Mouse (Mus musculus): ENCODE data around the gene Mroh2a.

Mroh2a gene

DNA sequence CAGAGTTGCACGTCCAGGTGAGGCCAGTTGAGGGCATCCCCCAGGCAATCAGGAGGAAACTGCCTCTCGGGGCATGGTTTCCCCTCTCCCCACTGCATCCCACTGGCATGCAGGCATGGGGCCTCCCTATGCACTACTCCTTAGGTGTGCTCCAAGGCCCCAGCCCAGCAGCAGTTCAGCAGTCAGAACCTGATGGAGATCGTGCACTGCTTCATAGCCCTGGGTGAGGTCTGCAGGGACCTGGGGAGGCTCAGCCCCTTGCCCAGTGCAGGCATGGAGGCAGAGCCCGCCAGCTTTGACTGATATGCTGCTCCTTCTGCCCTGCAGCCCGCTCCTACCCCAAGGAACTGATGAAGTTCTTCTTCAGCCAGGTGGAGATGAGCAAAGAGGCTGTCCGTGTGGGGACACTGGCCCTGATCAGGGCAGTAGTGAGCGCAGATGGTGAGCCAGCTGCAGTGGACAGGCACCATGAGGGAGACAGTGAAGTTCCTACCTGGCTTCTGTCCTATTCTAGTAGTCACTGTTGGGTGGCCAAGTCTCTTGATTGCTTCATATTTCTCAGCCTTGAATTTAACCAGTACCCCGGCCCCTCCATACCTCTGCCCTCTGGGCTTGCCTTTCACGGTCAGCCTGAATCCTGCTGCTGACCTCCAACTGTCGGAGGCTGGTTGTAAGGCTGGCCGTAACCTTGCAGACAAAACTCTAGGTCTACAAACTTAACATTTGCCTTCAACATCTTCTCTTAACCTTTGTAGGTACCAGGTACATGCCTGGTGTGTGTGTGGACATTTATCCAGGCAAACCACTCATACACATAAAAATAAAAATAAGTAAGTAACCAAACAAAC is 8.5 kb downstream of the Mroh2a start:
- peak in 1 of 2 experiments; percentile 27 for DNase-seq (ENCODE audit: low spot score in 2 of 2)

DNA sequence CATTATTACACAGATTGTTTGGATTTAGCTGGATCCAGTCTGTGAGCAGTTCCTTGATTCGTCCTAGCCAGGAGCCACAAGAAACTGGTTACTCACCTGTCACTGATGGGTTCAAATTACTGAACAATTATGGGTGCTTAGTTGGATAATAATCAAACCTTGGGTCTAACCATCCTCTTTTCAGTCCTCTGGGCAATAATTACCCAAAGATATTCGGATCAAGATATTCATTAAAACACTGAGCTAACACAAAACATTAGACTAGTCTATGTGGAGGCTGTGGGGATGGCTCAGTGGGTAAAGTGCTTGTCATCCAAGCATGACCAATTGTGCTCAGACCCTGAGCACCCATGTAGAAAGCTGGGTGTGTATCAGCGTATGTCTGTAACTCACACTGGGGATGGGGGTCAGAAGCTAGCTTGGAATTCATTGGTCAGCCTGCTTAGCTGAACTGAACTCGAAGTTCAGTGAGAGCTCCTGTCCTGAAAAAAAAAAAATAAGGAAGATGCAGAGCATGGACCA is 9.2 kb downstream of the Mroh2a start:
- peak in 1 of 2 experiments; percentile 8 for DNase-seq (ENCODE audit: low spot score in 2 of 2)

DNA sequence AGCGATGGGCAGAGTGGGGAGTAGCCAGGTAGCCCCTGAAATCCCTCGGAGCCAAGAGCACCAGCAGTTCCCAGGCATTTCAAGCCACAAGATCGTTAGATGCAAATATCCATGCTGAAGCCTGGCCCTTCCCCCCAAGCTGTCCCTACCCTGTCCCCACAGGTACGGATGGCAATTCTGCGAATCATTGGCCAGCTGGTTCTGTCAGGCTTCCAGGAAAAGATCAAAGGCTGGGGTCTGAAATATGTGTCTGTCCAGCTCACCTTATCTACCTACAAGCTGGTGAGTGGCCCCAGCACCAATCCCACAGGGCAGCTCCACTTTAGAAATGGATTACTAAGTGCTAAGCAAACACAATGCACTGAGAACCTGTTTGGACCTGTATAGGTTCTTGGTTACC is 10.5 kb downstream of the Mroh2a start:
- DNase-seq (ENCODE audit: low spot score in 2 of 2) = peak in 1 of 2 experiments; percentile 25

DNA sequence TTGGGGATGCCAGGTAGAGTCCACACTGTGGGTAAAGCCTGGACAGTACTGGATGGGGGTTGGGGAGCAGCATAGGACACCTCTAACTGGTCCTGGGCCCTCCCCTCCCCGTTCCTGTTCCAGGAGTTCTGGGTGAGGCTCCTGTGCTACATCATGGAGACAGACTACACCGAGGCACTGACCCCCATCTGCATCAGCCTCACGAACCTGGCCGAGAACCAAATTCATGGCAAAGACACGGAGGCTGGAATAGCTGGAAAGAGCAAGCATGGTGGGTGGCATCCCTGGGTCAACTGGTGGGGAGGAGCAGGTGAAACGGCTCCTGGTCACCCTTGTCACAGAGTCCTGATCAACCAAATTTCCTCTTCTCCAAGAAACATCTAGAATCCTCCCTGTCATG is 12.0 kb downstream of the Mroh2a start:
- DNase-seq (ENCODE audit: low spot score in 2 of 2) = peak in 1 of 2 experiments; percentile 34

DNA sequence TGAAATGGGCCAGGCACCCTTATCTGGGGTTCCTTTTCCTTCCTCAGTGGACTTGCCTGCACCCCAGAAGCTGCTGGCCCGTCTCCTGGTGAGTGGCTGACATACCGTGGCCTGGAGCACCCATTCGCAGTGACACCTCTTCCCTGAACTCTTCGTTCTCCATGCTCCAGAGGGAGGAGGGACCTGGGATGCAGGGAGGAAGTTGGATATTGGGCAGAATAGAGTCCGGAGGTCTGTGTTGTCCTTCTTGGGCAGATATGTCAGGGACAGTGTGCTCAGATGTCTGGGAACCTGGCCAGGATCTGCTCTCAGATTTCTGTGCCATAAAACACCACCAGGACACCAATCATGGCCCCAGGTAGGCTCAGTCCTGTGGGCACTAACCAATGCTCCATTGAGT is 13.3 kb downstream of the Mroh2a start:
- DNase-seq (ENCODE audit: low spot score in 2 of 2) = peak in 1 of 2 experiments; percentile 21

DNA sequence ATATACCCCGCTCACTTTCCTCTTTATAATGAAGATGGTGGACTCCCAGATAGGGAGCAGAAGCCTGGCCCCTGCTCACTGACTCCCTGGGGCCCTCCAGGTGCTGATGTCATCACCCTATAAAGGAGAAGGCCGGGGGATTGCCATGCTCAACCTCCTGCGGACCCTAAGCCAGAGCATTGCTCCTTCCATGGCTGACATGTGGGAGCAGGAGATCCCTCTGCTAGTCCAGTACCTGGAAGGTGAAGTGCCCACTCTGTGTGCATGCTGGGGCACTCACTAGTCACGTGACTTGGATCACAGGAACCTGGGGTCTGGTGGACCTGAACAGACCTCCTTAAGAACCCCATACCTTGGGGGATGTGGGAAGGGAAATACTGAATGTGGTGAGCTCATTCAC is 13.8 kb downstream of the Mroh2a start:
- DNase-seq (ENCODE audit: low spot score in 2 of 2) = peak in 1 of 2 experiments; percentile 27

DNA sequence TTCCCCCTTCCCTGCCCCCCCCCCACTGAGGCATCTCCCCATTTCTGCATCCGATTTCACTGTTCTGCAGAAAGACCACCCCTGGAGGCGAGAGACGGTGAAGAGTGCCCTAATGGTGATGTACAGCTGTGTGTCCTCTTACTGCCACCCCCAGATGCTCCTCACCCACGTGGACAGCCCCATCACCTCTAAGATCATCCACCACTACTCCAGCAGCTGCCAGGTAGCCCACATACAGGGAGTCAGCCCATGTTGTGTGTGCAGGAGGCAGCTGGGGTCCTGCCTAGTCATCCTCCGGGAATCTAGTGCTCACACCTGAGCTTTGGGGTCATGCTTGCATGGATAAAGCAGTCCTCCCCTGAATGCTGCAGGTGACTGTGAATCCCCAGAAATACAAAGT is 17.1 kb downstream of the Mroh2a start:
- DNase-seq (ENCODE audit: low spot score in 2 of 2) = peak in 1 of 2 experiments; percentile 25

DNA sequence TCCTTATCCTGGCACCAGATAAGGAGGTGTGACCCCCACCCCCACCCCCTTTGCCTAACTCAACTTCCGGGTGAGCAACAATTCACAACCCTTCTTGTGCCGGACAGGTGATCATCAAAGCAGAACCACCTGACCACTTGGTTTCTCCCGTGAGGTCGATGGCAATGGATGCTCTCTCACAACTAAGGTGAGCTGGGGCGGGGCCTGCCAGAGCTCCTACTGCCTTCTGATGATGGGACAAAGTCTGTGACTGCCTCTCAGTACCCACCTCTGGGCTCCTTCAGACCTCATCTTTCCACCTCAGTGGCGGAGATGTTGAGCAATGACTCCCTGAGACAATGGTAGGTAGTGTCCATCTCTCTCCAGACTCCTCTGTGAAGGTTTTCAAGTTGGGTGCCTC is 19.1 kb downstream of the Mroh2a start:
- peak in 1 of 2 experiments; percentile 32 for DNase-seq (ENCODE audit: low spot score in 2 of 2)

DNA sequence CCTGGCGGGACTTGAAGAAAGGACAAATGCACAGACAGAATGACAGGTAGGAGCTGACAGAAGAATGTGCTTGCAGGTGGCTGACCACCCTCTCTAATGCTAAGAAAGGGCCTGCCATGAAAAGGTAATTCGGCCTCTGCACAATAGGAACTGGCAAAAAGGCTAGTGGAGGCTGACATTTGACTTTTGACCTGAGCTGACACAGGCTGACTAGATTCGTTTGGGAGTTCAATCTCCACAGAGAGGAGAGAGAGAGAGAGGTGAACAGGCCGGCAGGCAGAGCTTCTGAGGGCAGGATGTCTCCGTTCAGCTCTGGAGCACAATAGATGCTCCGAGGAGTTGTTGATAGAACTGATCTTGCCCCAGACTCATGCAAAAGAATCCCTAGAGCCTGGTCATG is 19.6 kb downstream of the Mroh2a start:
- DNase-seq (ENCODE audit: low spot score in 2 of 2) = no peak

DNA sequence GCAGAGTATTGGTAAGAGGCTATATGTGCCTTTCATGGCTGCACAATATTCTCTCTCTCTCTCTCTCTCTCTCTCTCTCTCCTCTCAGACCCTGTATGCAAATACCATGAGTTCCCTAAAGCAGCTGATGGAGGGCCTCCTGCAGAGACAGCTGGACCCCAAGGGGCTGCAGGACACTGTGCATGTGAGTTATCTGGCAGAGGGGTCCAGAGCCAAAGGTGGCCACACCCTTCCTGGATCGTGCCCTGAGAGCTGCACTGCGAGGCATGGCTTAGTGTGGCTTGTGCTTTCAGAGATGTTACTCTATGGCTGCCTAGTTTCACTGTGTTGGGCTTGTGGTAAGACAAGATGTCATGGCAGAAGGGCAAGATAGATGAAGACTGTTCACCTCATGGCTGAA is 20.9 kb downstream of the Mroh2a start:
- DNase-seq (ENCODE audit: low spot score in 2 of 2) = peak in 1 of 2 experiments; percentile 26

DNA sequence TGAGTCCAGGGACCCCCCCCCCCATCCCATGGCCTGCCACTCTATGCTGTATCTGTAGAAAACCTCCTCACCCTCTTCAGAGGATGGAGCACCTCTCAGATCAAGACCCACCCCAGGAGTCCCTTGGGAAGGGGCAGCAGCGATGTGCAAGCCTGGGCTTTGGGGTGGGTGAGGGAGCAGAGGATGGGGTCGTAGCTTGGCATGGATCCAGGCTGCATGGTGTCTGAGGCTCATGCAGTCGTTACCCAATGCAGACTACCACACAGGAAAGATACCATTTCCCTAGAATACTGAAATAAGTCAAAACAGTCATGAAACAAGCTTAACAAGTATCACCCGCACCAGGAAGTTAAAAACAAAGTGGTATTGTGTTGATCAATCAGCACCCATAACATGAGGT is 21.9 kb downstream of the Mroh2a start:
- DNase-seq (ENCODE audit: low spot score in 2 of 2) = no peak

DNA sequence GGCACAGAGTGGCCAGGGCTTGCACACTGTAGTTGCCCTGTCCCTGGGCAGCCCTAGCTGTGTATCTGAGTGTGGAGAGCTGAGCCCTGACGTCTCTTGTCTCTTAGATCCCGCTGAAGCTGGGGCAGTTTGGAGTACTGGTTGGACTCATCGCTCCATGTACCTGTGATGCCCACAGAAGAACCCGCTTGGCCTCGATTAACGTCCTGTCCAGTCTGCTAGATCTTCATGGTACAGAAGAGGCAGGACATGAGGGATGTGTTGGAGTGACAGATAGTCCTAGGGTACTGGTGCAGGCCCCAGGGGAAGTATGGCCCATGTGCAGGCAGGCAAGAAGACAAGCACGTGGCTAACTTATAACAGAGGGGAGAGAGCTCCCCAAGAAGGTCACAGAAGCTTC is 22.8 kb downstream of the Mroh2a start:
- DNase-seq (ENCODE audit: low spot score in 2 of 2) = no peak

DNA sequence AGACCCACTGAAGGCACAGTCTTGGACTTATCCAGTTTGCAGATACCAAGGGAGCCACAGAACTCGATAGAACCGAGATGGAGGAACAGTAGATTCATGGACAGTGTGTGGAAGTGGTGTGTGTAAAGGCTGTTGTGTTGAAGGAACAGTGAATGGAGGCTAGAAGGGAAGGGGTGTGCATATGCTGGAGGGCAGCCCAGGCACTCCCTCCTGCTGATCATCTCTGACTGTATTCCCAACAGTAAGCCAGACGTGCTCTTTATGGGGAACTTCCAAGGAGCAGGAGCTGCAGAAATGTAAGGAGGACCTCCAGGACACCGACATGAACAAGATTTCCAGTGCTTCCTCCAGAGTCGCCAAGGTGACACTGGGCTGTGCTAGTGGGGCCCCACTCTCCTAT is 23.2 kb downstream of the Mroh2a start:
- no peak for DNase-seq (ENCODE audit: low spot score in 2 of 2)

DNA sequence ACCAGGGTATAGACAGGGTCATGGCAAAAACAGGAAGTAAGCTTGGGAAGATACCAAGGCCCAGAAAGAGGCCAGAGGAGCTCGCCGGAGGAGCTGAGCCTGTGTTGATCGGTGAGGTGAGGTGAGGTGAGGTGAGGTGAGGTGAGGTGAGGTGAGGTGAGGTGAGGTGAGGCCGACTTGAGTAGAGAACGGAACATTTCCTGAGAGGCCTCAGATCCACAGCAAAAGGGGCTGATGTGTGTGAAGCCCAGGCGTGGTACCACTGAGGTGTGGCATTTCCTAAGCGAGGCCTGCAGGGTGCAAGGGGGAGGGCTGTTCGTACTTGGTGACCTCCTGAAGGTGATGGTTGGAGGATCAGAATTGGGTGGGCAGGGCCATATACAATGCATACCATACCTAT is 26.3 kb downstream of the Mroh2a start:
- DNase-seq (ENCODE audit: low spot score in 2 of 2) = no peak

DNA sequence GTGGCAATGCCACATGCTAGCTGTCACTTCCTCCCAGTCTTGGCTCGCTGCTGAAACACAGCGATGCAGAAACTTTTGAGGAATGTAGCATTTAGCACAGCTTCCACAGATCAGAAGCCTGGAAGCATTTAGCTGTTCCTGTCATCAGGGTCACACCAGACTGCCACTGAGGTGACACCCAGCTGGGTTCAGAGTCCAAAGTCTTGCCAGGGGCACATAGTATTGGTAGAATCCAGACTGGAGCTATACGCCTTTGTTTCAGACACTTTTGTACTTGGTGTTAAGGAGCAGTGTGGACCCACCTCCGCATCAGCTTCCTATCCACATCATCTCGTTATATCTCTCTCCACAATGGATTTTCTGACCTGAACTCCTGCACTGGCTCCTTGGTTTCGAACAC is 26.8 kb downstream of the Mroh2a start:
- no peak for DNase-seq (ENCODE audit: low spot score in 2 of 2)

DNA sequence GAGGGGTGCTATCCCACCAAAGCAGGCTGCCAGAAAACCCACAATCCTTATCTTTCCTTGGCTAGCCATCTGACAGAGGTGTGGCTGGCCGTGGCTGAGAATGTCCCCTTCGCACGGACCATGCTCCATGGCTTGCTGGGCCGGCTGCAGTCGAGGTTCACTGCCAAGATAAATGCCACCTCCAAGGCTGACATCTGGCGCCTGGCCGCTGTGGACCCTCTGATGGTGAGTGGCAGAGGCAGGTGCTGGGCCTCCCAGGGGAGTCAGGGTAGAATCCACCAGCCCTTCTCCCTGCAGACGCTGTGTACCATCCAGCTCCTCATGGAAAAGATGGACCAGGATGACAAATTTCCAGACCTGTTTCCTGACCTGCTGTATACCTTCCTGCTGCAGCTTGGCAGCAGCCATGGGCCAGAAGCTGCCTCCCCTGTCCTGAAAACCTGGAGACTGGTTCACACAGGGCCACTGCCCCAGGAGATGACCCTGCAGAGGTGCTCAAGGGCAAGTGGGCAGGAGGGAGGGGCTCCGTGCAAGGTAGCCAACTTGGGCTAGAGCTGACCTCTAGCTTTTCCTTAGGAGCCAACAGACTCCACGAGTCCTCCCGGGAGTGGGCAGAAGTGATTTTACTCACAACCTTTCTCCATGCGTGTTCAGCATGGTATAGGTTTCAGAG is 28.1 kb downstream of the Mroh2a start:
- DNase-seq (ENCODE audit: low spot score in 2 of 2) = no peak

DNA sequence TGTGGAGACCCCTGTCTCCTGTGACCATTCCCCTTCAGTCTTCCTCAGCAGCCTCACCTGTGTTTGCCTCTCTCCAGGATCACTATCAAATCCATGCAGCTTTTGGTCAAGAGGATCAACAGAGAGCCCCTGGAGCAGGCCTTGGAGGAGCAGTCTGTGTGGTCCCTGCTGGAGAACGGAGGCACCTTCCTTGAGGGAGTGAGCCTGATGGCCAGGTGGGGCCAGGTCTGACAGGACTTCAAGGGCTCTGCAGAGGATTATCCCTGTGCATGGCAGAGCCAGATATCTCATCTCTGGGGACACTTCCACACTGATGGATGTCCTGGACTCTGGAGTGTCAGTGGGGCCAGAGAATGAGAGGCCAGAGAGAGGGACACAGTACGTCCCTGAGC is 28.7 kb downstream of the Mroh2a start:
- no peak for DNase-seq (ENCODE audit: low spot score in 2 of 2)

DNA sequence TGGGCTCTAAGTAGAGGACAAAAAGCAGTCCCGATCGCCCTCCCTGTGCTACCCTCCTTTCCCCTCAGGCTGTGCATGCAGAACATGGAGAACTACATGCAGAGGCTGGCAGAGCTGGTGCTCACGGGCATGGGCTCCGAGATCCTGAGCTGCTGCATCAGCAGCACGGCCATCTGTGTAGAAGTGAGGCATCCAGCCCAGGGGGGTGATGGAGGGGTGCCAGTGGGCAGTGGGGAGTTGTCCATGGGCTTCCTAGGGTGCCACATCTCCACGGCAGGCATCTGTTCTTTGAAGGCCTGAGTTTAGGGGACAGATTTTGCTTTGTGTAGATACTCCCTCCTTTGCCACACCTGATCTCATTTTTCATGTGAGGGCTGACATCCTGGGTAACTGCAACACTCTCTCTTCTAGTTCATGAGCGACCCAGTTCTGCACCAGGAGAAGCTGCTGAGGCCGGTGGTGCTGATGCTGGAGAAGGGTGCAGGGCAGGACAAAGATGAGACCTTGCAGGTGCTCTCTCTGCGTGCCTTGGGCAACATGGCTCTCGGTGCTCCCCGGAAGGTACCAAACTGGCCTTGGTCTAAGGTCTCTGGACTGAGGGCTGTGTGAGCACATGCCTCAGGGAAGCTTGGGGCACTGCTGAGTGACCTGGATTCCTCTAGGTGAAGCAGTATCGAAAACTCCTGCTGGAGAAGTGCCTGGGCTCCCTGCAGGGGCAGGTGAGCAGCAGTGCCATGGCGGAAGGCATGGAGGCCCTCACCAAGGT is 29.4 kb downstream of the Mroh2a start:
- DNase-seq (ENCODE audit: low spot score in 2 of 2) = no peak

DNA sequence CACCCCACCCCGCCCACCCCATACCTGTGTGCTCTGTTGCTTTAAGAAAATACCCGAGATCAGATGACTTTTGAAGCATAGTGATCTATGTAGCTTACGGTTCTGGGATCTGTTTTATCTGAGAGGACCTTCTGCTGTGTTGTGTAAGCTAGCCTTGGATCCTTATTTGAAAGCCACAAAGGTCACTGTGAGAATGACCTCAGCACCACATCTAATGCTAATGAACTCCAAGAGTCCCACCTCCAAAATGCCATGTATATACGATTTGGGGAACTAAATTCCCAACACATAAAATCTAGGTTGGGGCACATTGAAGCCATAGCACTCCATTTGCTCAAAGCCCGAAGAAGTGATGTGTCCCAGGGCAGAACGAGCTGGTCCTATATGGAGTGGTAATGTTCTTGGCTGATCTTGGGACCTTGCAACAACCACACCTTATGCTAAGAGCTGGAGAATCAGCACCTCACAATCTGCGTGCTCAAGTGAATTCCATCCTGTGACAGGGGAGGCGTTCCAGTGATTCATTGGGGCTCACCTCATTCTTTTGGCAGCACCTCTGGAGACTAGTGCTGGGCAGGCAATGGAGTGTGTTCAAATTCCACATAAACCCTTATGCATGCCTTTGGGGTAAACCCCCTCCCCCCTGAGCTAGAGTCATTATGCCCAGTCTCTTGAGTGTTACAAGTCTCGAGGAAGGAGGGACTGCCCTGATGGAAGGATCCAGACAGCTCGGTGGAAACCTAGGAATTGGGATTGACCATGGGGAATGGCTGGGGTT is 30.3 kb downstream of the Mroh2a start:
- no peak for DNase-seq (ENCODE audit: low spot score in 2 of 2)

DNA sequence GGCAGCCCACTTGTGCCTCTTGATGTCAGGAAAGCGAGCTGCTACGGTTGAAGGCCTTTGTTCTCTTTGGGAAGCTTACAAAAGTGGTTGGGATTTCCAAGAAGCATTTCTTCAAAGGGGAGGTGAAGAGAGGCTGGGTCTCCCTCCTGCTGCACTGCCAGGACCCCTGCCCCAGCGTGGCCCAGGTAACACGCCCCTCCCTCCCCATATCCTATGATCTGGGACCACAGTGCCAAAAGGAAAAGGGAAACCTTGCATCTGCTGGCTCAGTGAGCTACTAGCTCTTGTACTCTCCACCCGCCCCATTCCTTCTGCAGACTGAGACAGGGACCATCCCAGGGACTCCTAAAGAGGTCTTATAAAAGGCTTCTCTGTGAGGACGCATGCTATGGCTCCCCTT is 30.9 kb downstream of the Mroh2a start:
- no peak for DNase-seq (ENCODE audit: low spot score in 2 of 2)

DNA sequence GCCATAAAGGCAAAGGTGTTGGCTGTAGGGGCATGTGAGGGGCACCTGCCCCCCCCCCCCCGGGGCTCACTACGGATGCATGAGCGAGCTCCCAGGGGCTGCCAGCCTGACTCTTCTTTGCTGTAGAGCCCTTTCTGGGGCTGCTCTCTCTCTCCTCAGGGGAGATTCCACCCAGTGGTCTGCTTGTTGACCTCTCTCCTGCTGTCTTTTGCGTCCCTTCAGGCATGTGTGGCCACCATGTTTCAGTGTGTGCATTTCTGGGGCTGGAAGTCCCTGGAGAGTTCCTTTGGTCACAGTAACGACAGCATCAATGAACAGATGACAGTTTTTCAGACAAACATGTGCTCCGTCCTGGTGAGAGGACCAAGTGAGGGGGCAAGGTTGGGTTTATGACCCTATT is 31.6 kb downstream of the Mroh2a start:
- DNase-seq (ENCODE audit: low spot score in 2 of 2) = no peak
